Mouse (Mus musculus): ENCODE results near the gene Zfyve21. TPM values are rescaled to one million over a fixed set of nuclear protein-coding genes. Genes with fewer than 3 reads are reported as not detected.

Zfyve21 gene
- total and polyA plus RNA-seq, 2 experiments, result 63.3 to 65.5 TPM

DNA sequence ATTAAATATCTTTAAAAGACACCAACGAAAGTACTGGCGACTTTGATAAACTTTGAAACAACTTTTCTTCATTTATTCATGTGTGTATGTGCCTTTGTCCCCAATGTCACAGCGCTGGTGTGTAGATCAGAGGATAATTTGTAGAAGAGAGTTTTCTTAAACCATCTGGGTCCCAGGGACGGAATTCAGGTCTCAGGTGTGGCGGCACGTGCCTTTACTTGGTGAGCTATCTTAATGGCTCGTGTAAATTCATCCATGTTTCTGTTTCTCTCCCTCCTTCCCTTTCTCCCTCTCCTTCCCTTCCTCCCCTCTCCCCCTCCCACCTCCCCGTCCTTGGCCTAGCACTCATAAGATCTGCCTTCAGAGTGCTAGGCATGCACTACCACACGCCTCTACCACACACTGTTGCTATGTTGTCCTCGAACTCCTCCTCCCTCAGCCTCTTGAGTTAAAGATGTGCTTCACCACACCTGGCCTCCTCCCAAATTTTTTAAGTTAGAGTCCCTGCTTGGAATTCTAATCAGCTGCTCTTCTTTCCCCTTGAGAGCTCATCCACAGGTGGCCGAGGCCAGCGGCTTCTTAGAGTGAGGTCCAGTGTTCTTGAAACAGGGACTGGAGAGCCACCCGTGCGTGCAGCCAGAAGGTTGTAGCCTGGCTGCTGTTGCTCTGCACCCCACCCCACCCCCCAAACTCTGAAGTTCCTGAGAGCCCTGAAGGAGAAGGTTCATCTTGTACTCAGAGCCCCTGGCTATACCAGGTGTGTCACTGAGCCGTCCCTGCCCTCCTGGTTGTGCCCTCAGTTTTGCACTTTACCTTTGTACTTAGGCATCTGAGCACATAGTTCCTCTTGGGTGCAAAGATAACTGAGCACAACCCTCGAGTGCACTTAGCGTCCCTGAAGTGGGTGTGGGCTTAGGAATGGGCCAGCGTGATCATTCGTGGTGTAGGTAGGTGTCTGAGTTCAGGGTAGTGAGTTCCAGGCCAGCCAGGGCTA is 1.1 kb downstream of the Zfyve21 start:
- H3K27me3 ChIP-seq (ENCODE audit: control insufficient read depth, insufficient read depth, low read length), result no peaks in the 10 kb centered on the region
- peaks cover 14% of the 10 kb centered on the region for H3K79me2 ChIP-seq (ENCODE audit: control insufficient read depth, insufficient read depth, low read length)
- no peaks in the 10 kb centered on the region for H3K36me3 ChIP-seq (ENCODE audit: control insufficient read depth, insufficient read depth, low read length)
- H3K9ac ChIP-seq (ENCODE audit: low read depth, low read length), result peak overlapping the region; percentile 20
- TF ChIP-seq POLR2A (IDR thresholded peaks at IDR 0.05; ENCODE audit: extremely low read depth, insufficient read depth, low read length) (no peak), CTCF (IDR thresholded peaks at IDR 0.05; ENCODE audit: low read depth, low read length) (no peak)
- H3K4me1 ChIP-seq (ENCODE audit: control insufficient read depth, insufficient read depth, low read length), result peaks cover 38% of the 10 kb centered on the region
- H3K27ac ChIP-seq (replicated peaks; ENCODE audit: insufficient read depth, low read depth, low read length), result peak overlapping the region; percentile 95
- DNase-seq (ENCODE audit: extremely low read depth, low read depth, low spot score), result peak; percentile 88
- WGBS, result 13% methylated on average over 19 of the region's 19 CpGs
- peak overlapping the region; percentile 86 for H3K4me3 ChIP-seq (ENCODE audit: insufficient read depth, low read depth, low read length)

DNA sequence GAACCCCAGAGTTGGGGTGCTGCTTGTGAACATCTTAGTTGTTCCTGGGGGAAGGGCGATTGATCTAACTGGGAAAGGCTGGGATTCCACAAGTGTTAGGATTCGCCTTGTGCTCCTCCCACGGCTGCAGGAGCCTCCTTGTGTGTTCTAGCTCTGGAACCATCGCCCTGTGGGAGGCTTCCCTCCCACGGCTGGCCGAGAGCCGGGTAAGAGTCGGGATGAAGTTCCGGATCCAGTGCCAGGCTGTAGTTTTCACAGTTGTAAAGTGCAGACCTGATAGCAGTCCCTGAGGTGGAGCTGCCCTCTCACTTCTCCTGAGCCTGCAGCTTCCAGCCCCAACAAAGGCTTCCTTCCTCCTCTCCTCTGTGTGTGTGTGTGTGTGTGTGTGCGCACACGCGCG is 2.6 kb downstream of the Zfyve21 start:
- Histone ChIP-seq H3K4me1 (ENCODE audit: control insufficient read depth, insufficient read depth, low read length) (peaks cover 41% of the 10 kb centered on the region), H3K27ac (replicated peaks; ENCODE audit: insufficient read depth, low read depth, low read length) (peak overlapping the region; percentile 63), H3K36me3 (ENCODE audit: control insufficient read depth, insufficient read depth, low read length) (no peaks in the 10 kb centered on the region), H3K4me3 (ENCODE audit: insufficient read depth, low read depth, low read length) (peak overlapping the region; percentile 16; the same call in 1 of the 2 replicates), H3K27me3 (ENCODE audit: control insufficient read depth, insufficient read depth, low read length) (no peaks in the 10 kb centered on the region), H3K79me2 (ENCODE audit: control insufficient read depth, insufficient read depth, low read length) (peaks cover 24% of the 10 kb centered on the region), H3K9ac (ENCODE audit: low read depth, low read length) (peak overlapping the region; percentile 42)
- 21% methylated on average over 13 of the region's 13 CpGs for WGBS
- TF ChIP-seq POLR2A (IDR thresholded peaks at IDR 0.05; ENCODE audit: extremely low read depth, insufficient read depth, low read length) (no peak), CTCF (IDR thresholded peaks at IDR 0.05; ENCODE audit: low read depth, low read length) (no peak)
- DNase-seq (ENCODE audit: extremely low read depth, low read depth, low spot score), result peak; percentile 62

GRCm38 (mm10) chr12:111816967-111817366 is 3.0 kb downstream of the Zfyve21 start:
- Histone ChIP-seq H3K9ac (ENCODE audit: low read depth, low read length) (peak overlapping the region; percentile 42; the same call in 1 of the 2 replicates), H3K4me1 (ENCODE audit: control insufficient read depth, insufficient read depth, low read length) (peaks cover 41% of the 10 kb centered on the region), H3K4me3 (ENCODE audit: insufficient read depth, low read depth, low read length) (0 out of 2 replicates have a peak overlapping the region, but pooled peaks have one; percentile 16), H3K79me2 (ENCODE audit: control insufficient read depth, insufficient read depth, low read length) (peaks cover 25% of the 10 kb centered on the region), H3K27me3 (ENCODE audit: control insufficient read depth, insufficient read depth, low read length) (no peaks in the 10 kb centered on the region), H3K27ac (replicated peaks; ENCODE audit: insufficient read depth, low read depth, low read length) (peak overlapping the region; percentile 63), H3K36me3 (ENCODE audit: control insufficient read depth, insufficient read depth, low read length) (no peaks in the 10 kb centered on the region)
- WGBS, result 13% methylated on average over 9 of the region's 9 CpGs
- 0 out of 2 replicates have a peak, but pooled peaks have one; percentile 37 for TF ChIP-seq POLR2A (IDR thresholded peaks at IDR 0.05; ENCODE audit: extremely low read depth, insufficient read depth, low read length)
- TF ChIP-seq CTCF (IDR thresholded peaks at IDR 0.05; ENCODE audit: low read depth, low read length), result no peak
- DNase-seq (ENCODE audit: extremely low read depth, low read depth, low spot score), result peak; percentile 85

DNA sequence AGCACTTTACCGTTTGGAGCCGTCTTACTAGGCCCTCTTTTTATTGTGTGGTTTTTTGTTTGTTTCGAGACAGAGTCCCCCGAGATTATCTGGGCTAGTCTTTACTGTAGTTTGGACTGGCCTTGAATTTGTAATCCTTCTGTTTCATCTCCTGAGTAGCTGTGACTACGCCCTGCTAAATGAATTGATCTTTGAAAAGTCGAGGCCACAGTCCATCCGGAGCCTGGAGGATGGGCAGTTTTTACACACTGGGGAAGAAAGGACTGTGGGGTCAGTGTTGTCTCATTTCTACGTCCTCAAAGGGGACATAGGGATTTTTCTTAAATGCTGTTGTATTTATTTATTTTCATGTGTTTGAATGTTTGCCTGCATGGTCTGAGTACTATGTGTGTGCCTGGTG is 4.0 kb downstream of the Zfyve21 start:
- H3K27me3 ChIP-seq (ENCODE audit: control insufficient read depth, insufficient read depth, low read length), result no peaks in the 10 kb centered on the region
- peaks cover 37% of the 10 kb centered on the region for H3K4me1 ChIP-seq (ENCODE audit: control insufficient read depth, insufficient read depth, low read length)
- no peaks in the 10 kb centered on the region for H3K36me3 ChIP-seq (ENCODE audit: control insufficient read depth, insufficient read depth, low read length)
- TF ChIP-seq CTCF (IDR thresholded peaks at IDR 0.05; ENCODE audit: low read depth, low read length), result no peak
- TF ChIP-seq POLR2A (IDR thresholded peaks at IDR 0.05; ENCODE audit: extremely low read depth, insufficient read depth, low read length), result no peak
- peaks cover 29% of the 10 kb centered on the region for H3K79me2 ChIP-seq (ENCODE audit: control insufficient read depth, insufficient read depth, low read length)
- peak; percentile 72 for DNase-seq (ENCODE audit: extremely low read depth, low read depth, low spot score)
- 16% methylated on average over 8 of the region's 8 CpGs for WGBS
- peak overlapping the region; percentile 16 for H3K9ac ChIP-seq (ENCODE audit: low read depth, low read length)
- H3K27ac ChIP-seq (replicated peaks; ENCODE audit: insufficient read depth, low read depth, low read length), result peak overlapping the region; percentile 68
- no peak overlapping the region for H3K4me3 ChIP-seq (ENCODE audit: insufficient read depth, low read depth, low read length)

DNA sequence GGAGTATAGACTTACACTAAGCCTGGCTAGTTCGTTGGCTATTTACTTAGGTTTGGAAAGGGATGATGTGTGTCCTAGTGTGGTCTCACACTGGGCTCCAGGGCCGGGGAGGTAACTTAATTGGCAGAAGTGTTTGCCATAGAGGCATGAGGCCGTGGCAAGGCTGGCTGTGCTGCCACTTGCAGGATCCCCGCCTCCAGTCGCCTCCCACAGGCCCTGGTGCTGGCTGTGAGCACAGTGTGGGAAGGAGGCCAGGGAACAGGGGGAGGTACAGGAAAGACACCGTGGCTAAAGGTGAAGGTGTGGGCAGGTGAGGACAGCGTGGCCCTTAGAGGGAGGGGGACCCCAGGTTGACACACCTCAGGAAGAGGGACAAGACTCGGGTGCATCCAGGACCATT is 6.0 kb downstream of the Zfyve21 start:
- no peak overlapping the region for H3K4me3 ChIP-seq (ENCODE audit: insufficient read depth, low read depth, low read length)
- WGBS, result 25% methylated on average over 8 of the region's 8 CpGs
- H3K27me3 ChIP-seq (ENCODE audit: control insufficient read depth, insufficient read depth, low read length), result no peaks in the 10 kb centered on the region
- no peak overlapping the region for H3K27ac ChIP-seq (replicated peaks; ENCODE audit: insufficient read depth, low read depth, low read length)
- H3K4me1 ChIP-seq (ENCODE audit: control insufficient read depth, insufficient read depth, low read length), result peaks cover 36% of the 10 kb centered on the region
- no peak overlapping the region for H3K9ac ChIP-seq (ENCODE audit: low read depth, low read length)
- H3K36me3 ChIP-seq (ENCODE audit: control insufficient read depth, insufficient read depth, low read length), result peaks cover 13% of the 10 kb centered on the region
- H3K79me2 ChIP-seq (ENCODE audit: control insufficient read depth, insufficient read depth, low read length), result peaks cover 29% of the 10 kb centered on the region
- peak; percentile 73 for DNase-seq (ENCODE audit: extremely low read depth, low read depth, low spot score)
- TF ChIP-seq CTCF (IDR thresholded peaks at IDR 0.05; ENCODE audit: low read depth, low read length) (no peak), POLR2A (IDR thresholded peaks at IDR 0.05; ENCODE audit: extremely low read depth, insufficient read depth, low read length) (no peak)

Data from liver, adult 2 months (tissue).